Mouse (Mus musculus) embryonic facial prominence, embryonic 10.5 days (tissue): ENCODE measurements around the gene Rnf215. TPM values are rescaled to one million over a fixed set of nuclear protein-coding genes. Genes with fewer than 3 reads are reported as not detected.

Source experiments
- DNase-seq: peaks from one replicate; pipeline ENCODE4 v3.0.0-alpha.2; 2017; ENCODE audit warnings: low spot score
- H3K27ac ChIP-seq: fragments of 300-500 bp; sonication (generic); replicated peaks from 2 replicates; pipeline ENCODE4 v1.5.1; 2016; ENCODE audit warnings: mild to moderate bottlenecking
- H3K27me3 ChIP-seq: fragments of 300-500 bp; sonication (generic); replicated peaks from 2 replicates; pipeline ENCODE4 v1.6.1; 2016; ENCODE audit warnings: low read depth, mild to moderate bottlenecking; ENCODE audit not compliant: poor library complexity, severe bottlenecking
- H3K36me3 ChIP-seq: fragments of 300-500 bp; sonication (generic); replicated peaks from 2 replicates; pipeline ENCODE4 v1.6.1; 2016; ENCODE audit warnings: mild to moderate bottlenecking, moderate library complexity
- H3K4me1 ChIP-seq: fragments of 300-500 bp; sonication (generic); 2 replicates; pipeline ENCODE4 v1.6.1; 2016
- H3K4me3 ChIP-seq: fragments of 300-500 bp; sonication (generic); 2 replicates; pipeline ENCODE4 v1.5.1; 2016; ENCODE audit warnings: mild to moderate bottlenecking, moderate library complexity
- H3K9me3 ChIP-seq: fragments of 300-500 bp; sonication (generic); 2 replicates; pipeline ENCODE4 v1.6.1; 2016; ENCODE audit warnings: mild to moderate bottlenecking
- WGBS: fragments of 180-500 bp; shearing (Covaris S2); methylation state at CpG from one replicate; pipeline ENCODE4 v1.1.7; 2016; 5-methylcytosine and 5-hydroxymethylcytosine counted together
- polyA plus RNA-seq: library from polyadenylated mRNA; unstranded; fragments of >200 nt; fragmentation: Nextera tagmentation; extraction: Ambion mirVana; gene quantifications from 2 replicates; pipeline ENCODE4 v1.2.1, GENCODE M21; 2016

The Rnf215 gene
- polyA plus RNA-seq, 1 experiment from 2014 or later: 22.8 TPM

DNA sequence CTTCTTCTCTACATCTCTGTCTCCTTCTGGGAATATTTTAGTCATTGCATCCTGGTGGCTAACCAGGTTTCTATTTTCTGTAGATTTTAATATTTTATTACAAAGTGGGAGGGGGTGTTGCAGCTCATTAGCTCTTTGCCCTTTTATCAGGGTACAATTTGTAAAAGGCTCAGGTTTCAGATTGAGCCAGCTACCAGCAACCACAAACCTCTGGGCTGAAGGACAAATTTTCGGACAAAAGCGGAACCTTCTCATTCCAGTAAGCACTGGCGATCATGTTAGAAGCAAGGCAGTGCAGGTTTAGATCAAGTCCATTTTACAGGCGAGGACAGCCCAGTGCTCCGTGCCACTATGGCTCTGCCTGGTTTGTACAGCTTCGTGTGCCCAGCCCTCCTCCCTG is 602 bp upstream of the Rnf215 start:
- no peaks in the 10 kb centered on the region for H3K9me3 ChIP-seq
- peaks cover 24% of the 10 kb centered on the region for H3K4me1 ChIP-seq
- H3K36me3 ChIP-seq: peaks cover 30% of the 10 kb centered on the region
- H3K27ac ChIP-seq: no peak overlapping the region
- peak overlapping the region; percentile 66 for H3K4me3 ChIP-seq
- no peak for DNase-seq
- H3K27me3 ChIP-seq: no peaks in the 10 kb centered on the region
- 62% methylated on average over 6 of the region's 6 CpGs for WGBS

GRCm38 (mm10) chr11:4138964-4139363 is 4.0 kb downstream of the Rnf215 start:
- no peaks in the 10 kb centered on the region for H3K27me3 ChIP-seq
- no peak overlapping the region for H3K4me3 ChIP-seq
- no peak for DNase-seq
- peaks cover 75% of the 10 kb centered on the region for H3K36me3 ChIP-seq
- 78% methylated on average over 2 of the region's 2 CpGs for WGBS
- no peak overlapping the region for H3K27ac ChIP-seq
- peaks cover 19% of the 10 kb centered on the region for H3K4me1 ChIP-seq
- no peaks in the 10 kb centered on the region for H3K9me3 ChIP-seq

GRCm38 (mm10) chr11:4141505-4141904 is 6.5 kb downstream of the Rnf215 start:
- Histone ChIP-seq H3K36me3 (peaks cover 81% of the 10 kb centered on the region), H3K27me3 (no peaks in the 10 kb centered on the region), H3K4me3 (no peak overlapping the region), H3K27ac (no peak overlapping the region), H3K9me3 (no peaks in the 10 kb centered on the region), H3K4me1 (peaks cover 4% of the 10 kb centered on the region)
- no peak for DNase-seq

- Histone ChIP-seq H3K4me1 (no peaks in the 10 kb centered on the region), H3K4me3 (no peak overlapping the region), H3K27me3 (no peaks in the 10 kb centered on the region), H3K27ac (no peak overlapping the region), H3K9me3 (no peaks in the 10 kb centered on the region), H3K36me3 (peaks cover 77% of the 10 kb centered on the region)
- 89% methylated on average over 4 of the region's 4 CpGs for WGBS
- no peak for DNase-seq
Measured at GRCm38 (mm10) chr11:4142352-4142751, 7.3 kb downstream of the Rnf215 start.

DNA sequence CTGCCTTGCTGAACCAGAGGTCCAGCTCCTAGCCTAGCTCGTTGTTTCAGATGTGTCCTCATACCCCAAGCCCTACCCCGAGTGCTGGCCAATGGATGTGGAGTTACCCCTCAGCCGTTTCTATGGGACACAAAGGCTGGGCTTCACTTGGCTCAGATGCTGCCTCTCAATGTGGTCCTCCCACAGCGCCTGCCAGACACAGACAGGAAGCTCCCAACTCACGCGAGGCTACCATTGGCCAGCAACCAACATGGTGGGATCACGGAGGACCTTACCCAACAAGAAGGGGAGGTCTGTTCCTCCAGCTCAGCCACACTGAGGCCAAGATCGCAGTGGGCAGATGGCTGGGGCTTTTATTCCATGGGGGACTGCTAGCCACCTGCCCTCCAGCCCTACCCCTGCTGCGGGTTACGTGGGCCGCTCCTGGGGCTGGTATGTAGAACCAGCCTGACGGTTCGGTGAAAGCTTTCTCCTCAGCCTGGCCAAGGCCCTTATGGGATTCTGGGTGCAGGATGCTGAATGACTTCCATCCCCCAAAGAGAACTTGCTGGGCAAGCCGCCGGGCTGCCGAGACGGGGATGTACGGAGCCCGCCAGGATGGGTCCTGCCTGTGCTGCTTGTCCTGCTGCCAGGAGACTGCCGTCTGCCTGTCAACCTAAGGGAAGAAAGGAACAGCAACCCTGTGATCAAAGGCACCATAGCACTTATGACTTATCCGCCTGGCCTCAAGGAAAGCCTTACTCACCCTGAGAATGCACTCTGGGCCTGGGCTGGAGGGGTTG is 8.5 kb downstream of the Rnf215 start:
- 94% methylated on average over 21 of the region's 21 CpGs for WGBS
- Histone ChIP-seq H3K36me3 (peaks cover 71% of the 10 kb centered on the region), H3K9me3 (no peaks in the 10 kb centered on the region), H3K27me3 (no peaks in the 10 kb centered on the region), H3K4me3 (no peak overlapping the region), H3K27ac (no peak overlapping the region), H3K4me1 (no peaks in the 10 kb centered on the region)
- no peak for DNase-seq

- 83% methylated on average over 6 of the region's 6 CpGs for WGBS
- Histone ChIP-seq H3K4me1 (no peaks in the 10 kb centered on the region), H3K36me3 (peaks cover 60% of the 10 kb centered on the region), H3K27ac (no peak overlapping the region), H3K27me3 (no peaks in the 10 kb centered on the region), H3K9me3 (no peaks in the 10 kb centered on the region), H3K4me3 (no peak overlapping the region)
- no peak for DNase-seq
Measured at GRCm38 (mm10) chr11:4146381-4146780, 11.4 kb downstream of the Rnf215 start.

GRCm38 (mm10) chr11:4147098-4147497 is 12.1 kb downstream of the Rnf215 start:
- peaks cover 54% of the 10 kb centered on the region for H3K36me3 ChIP-seq
- DNase-seq: no peak
- no peaks in the 10 kb centered on the region for H3K9me3 ChIP-seq
- H3K4me1 ChIP-seq: no peaks in the 10 kb centered on the region
- 81% methylated on average over 10 of the region's 10 CpGs for WGBS
- no peak overlapping the region for H3K27ac ChIP-seq
- H3K4me3 ChIP-seq: no peak overlapping the region
- H3K27me3 ChIP-seq: no peaks in the 10 kb centered on the region

- 91% methylated on average over 5 of the region's 5 CpGs for WGBS
- peak overlapping the region; percentile 24; the same call in 1 of the 2 replicates for H3K27ac ChIP-seq
Measured at GRCm38 (mm10) chr11:4148120-4148519, 13.1 kb downstream of the Rnf215 start.

DNA sequence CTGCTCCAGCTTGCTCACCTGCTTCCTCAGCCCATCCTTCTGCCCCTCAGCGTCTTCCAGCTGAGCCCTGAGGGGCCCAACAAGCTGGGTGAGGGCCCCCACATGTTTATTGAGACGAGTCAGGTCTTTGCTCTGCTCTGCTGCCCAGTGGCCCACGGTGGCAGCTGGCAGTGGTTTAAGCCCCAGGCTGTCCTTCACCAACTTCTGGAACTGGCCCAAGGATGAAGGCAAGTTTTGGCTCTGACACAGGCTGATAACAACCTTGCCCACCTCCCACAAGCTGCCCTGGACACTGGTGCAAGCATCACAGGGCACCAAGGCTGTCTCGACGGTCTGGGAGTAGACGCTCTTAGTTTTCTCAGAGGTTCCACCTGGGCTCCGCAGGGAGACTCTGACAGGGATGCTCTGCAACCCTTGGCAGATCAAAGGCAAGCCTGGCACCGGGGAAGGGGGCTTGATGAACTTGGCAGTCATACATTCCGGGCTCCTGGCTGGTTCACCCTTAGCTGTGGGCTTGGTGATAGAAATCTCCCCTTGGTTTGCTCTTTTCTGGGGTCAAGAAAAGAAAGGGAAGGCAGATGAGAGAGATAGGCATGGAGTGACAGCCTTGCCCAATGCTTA is 13.6 kb downstream of the Rnf215 start:
- Histone ChIP-seq H3K27me3 (no peaks in the 10 kb centered on the region), H3K27ac (peak overlapping the region; percentile 24; the same call in 1 of the 2 replicates), H3K4me1 (no peaks in the 10 kb centered on the region), H3K9me3 (no peaks in the 10 kb centered on the region), H3K36me3 (peaks cover 38% of the 10 kb centered on the region), H3K4me3 (no peak overlapping the region)
- WGBS: 88% methylated on average over 9 of the region's 9 CpGs
- no peak for DNase-seq

More at GRCm38 (mm10) chr11:4148120-4148519, 13.1 kb downstream of the Rnf215 start:
- no peak for DNase-seq
- Histone ChIP-seq H3K36me3 (peaks cover 44% of the 10 kb centered on the region), H3K4me3 (no peak overlapping the region), H3K9me3 (no peaks in the 10 kb centered on the region), H3K27me3 (no peaks in the 10 kb centered on the region), H3K4me1 (no peaks in the 10 kb centered on the region)

DNA sequence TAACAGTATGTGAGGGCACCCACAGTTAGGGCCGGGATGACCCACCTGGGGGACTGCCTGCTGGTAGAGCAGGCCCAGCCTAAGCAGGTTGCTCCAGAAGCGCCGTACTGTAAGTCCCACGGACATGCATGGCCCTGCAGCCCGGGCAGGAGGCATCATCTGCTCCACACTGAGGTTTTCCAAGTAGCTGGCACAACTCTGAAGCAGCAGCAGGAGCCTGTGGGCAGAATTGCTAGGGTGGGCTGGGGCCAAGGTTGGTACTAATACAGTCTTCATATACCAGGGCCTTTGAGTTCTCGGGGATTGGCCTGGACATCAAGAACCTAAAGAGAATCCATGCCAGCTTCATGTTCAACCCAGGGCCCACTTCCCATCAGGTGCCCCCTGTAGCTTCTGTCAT is 14.9 kb downstream of the Rnf215 start:
- peaks cover 27% of the 10 kb centered on the region for H3K36me3 ChIP-seq
- no peaks in the 10 kb centered on the region for H3K9me3 ChIP-seq
- H3K4me1 ChIP-seq: no peaks in the 10 kb centered on the region
- DNase-seq: no peak
- H3K4me3 ChIP-seq: no peak overlapping the region
- H3K27me3 ChIP-seq: no peaks in the 10 kb centered on the region
- 92% methylated on average over 6 of the region's 6 CpGs for WGBS
- no peak overlapping the region for H3K27ac ChIP-seq

DNA sequence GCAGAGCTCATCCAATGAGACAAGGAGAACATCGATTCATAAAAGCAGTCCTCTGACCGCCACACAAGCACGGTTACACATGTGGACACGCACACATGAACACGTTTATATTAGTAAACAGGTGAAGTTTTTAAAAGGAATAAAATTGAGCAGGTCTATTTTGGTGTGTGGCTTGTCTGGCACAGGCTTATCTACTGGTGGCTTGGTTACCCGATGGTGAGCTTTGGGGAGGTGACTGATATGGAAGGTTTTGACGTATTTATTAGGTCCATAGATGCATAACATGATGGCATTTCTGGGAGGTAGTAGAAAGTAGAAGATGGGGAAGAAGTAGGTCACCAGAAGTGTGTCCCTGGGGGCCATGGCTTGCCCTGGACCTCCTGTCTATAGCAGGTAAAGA is 18.7 kb downstream of the Rnf215 start:
- Histone ChIP-seq H3K36me3 (peaks cover 17% of the 10 kb centered on the region), H3K27ac (no peak overlapping the region), H3K4me3 (no peak overlapping the region), H3K9me3 (no peaks in the 10 kb centered on the region), H3K4me1 (peaks cover 3% of the 10 kb centered on the region), H3K27me3 (no peaks in the 10 kb centered on the region)
- DNase-seq: no peak
- 94% methylated on average over 7 of the region's 7 CpGs for WGBS

- WGBS: 78% methylated on average over 5 of the region's 5 CpGs
Measured at GRCm38 (mm10) chr11:4155641-4156040, 20.6 kb downstream of the Rnf215 start.

GRCm38 (mm10) chr11:4158676-4159075 is 23.7 kb downstream of the Rnf215 start:
- H3K4me3 ChIP-seq: no peak overlapping the region; the same call in 1 of the 2 replicates
- no peaks in the 10 kb centered on the region for H3K9me3 ChIP-seq
- no peak for DNase-seq
- H3K36me3 ChIP-seq: peaks cover 28% of the 10 kb centered on the region
- 95% methylated on average over 3 of the region's 3 CpGs for WGBS
- H3K27me3 ChIP-seq: no peaks in the 10 kb centered on the region
- H3K4me1 ChIP-seq: peaks cover 34% of the 10 kb centered on the region
- H3K27ac ChIP-seq: no peak overlapping the region

More at GRCm38 (mm10) chr11:4155641-4156040, 20.6 kb downstream of the Rnf215 start:
- H3K27me3 ChIP-seq: no peaks in the 10 kb centered on the region
- peaks cover 16% of the 10 kb centered on the region for H3K4me1 ChIP-seq
- no peak overlapping the region for H3K4me3 ChIP-seq
- H3K36me3 ChIP-seq: peaks cover 7% of the 10 kb centered on the region; the same call in 1 of the 2 replicates
- H3K9me3 ChIP-seq: no peaks in the 10 kb centered on the region
- no peak for DNase-seq
- no peak overlapping the region for H3K27ac ChIP-seq
